Mouse (Mus musculus): ENCODE results near the gene Pla2r1. TPM values are rescaled to one million over a fixed set of nuclear protein-coding genes. Genes with fewer than 3 reads are reported as not detected.

Gene Pla2r1
- polyA plus RNA-seq, 1 experiment from 2014 or later, result 0.05 TPM

DNA sequence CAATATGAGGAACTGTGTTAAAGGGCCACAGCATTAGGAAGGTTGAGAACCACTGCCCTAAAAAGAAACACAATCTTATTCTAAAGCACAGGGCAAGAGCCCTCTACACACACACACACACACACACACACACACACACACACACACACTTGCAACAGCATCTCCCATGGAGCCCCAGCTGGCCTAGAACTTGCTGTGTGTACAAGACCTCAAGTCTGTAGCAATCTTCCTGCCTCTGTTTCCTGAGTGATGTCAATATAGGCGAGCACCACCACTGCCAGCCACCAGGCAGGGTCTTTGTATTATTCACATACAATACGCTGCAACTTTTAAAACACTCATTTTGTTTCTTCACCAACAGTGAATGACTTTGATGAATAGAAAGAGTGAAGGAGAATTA, 145.7 kb downstream of the Pla2r1 start:
- ATAC-seq, result no peak
- DNase-seq (ENCODE audit: low read depth, low spot score), result no peak
- CTCF ChIA-PET, result no interaction called here
- TF ChIP-seq CTCF (IDR thresholded peaks at IDR 0.05), result no peak
- in situ Hi-C loops (cut with MboI; ENCODE audit: low pct_unique_long_range_greater_than_20kb), result no loop called here
- H3K27me3 ChIP-seq, result no peaks in the 10 kb centered on the region
- POLR2A ChIA-PET, result no interaction called here

DNA sequence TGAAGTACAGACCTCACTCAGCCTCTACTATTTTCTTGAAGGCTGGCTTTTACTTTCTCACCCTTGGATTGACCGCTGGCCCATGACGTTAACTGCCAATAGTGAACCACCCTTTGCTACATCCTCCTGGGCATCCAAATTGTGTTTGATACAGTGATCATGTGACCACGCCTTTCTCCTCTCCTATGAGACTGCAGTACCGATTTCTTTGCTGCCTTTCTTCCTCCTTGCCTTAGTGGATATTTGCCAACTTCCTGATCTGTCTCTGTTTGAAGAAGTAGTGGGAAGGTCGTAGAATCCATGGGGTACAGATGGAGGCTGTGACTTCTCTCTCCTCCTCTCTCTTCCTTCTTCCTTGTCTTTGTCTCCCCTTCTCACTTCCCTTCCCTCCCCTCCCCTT, 147.7 kb downstream of the Pla2r1 start:
- ChIA-PET CTCF (no interaction called here), POLR2A (no interaction called here)
- in situ Hi-C loops (cut with MboI; ENCODE audit: low pct_unique_long_range_greater_than_20kb), result no loop called here
- no peak for TF ChIP-seq CTCF (IDR thresholded peaks at IDR 0.05)
- ATAC-seq (no peak), DNase-seq (ENCODE audit: low read depth, low spot score) (no peak)
- no peaks in the 10 kb centered on the region for H3K27me3 ChIP-seq

- no peak for TF ChIP-seq CTCF (IDR thresholded peaks at IDR 0.05)
- no peak for ATAC-seq
- CTCF ChIA-PET, result no interaction called here
- no peaks in the 10 kb centered on the region for H3K27me3 ChIP-seq
- POLR2A ChIA-PET, result no interaction called here
- in situ Hi-C loops (cut with MboI; ENCODE audit: low pct_unique_long_range_greater_than_20kb), result no loop called here
- DNase-seq (ENCODE audit: low read depth, low spot score), result no peak
Measured at GRCm38 (mm10) chr2:60404763-60405162, 148.3 kb downstream of the Pla2r1 start.

GRCm38 (mm10) chr2:60401694-60402093, 151.4 kb downstream of the Pla2r1 start:
- in situ Hi-C loops (cut with MboI; ENCODE audit: low pct_unique_long_range_greater_than_20kb), result no loop called here
- DNase-seq (ENCODE audit: low read depth, low spot score), result no peak
- no peak for ATAC-seq
- ChIA-PET POLR2A (no interaction called here), CTCF (no interaction called here)
- H3K27me3 ChIP-seq, result no peaks in the 10 kb centered on the region
- TF ChIP-seq CTCF (IDR thresholded peaks at IDR 0.05), result no peak

DNA sequence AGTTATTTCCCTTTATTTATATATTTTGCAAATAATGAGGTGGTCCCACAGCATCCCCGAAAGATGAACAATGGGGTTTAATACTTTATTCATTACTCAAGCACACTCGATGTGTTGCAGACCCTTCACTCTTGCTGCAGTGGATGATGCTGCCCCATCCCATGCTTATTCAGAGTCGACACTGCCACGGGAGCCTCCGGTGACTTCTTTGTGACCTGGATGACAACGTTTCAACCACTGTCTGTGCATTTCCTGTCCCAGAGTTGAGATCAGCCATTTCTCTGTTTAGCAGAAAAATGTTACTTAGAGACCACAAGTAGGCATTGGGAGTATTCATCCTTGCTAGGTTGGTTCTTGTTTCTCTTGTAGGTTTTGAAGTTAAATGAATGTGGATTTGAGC, 159.3 kb downstream of the Pla2r1 start:
- ChIA-PET CTCF (no interaction called here), POLR2A (no interaction called here)
- DNase-seq (ENCODE audit: low read depth, low spot score), result no peak
- ATAC-seq, result no peak
- no peaks in the 10 kb centered on the region for H3K27me3 ChIP-seq
- in situ Hi-C loops (cut with MboI; ENCODE audit: low pct_unique_long_range_greater_than_20kb), result no loop called here
- TF ChIP-seq CTCF (IDR thresholded peaks at IDR 0.05), result no peak

DNA sequence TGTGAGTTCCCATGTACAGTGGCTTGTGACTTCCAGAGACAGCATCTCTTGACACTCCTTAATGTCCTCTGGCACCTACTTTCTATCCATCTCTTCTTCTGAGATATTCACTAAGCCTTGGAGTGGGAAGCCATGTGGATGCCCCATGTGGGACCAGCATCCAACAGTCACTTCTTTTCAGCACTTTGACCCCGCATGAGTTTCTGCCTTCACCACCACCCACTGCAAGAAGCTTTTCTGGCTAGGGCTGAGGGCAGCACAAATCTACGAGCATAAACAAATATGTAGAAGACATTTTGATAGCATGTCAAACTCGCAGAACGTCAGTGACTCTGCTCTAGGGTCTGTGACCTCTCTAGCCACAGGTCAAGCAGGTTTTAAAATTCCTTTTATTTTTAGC, 160.8 kb downstream of the Pla2r1 start:
- in situ Hi-C loops (cut with MboI; ENCODE audit: low pct_unique_long_range_greater_than_20kb), result no loop called here
- no peak for TF ChIP-seq CTCF (IDR thresholded peaks at IDR 0.05)
- CTCF ChIA-PET, result no interaction called here
- POLR2A ChIA-PET, result interaction anchor here (0.7 kb wide), 1 partner anchor 743 kb away, joined by 4 read pairs; no protein-coding TSS in a partner anchor
- no peaks in the 10 kb centered on the region for H3K27me3 ChIP-seq
- ATAC-seq (no peak), DNase-seq (ENCODE audit: low read depth, low spot score) (no peak)

GRCm38 (mm10) chr2:60387363-60387762, 165.7 kb downstream of the Pla2r1 start:
- POLR2A ChIA-PET, result no interaction called here
- ATAC-seq, result no peak
- CTCF ChIA-PET, result interaction anchor here (1.4 kb wide), 1 partner anchor 10 kb away, joined by 5 read pairs; no protein-coding TSS in a partner anchor
- H3K27me3 ChIP-seq, result no peaks in the 10 kb centered on the region
- no peak for DNase-seq (ENCODE audit: low read depth, low spot score)
- in situ Hi-C loops (cut with MboI; ENCODE audit: low pct_unique_long_range_greater_than_20kb), result no loop called here
- TF ChIP-seq CTCF (IDR thresholded peaks at IDR 0.05), result no peak

DNA sequence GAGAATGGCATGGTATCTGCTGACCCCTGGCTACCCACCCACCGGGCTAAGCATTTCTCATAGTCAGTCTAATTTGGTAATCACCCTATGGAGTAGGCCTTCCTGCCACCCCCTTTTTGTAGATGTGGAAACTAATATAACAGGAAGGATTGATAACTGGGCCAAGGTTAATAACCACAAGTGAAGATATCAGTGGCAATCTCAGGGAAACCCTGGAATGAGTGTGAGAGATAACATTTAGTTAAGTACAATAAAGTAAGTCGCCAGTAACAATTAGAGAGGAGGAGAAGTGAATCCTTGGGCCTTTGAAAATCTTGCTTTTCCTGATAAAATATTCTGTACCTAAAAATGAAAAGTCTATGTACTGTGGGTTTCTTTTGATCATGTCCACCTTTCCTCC, 166.3 kb downstream of the Pla2r1 start:
- ATAC-seq, result no peak
- in situ Hi-C loops (cut with MboI; ENCODE audit: low pct_unique_long_range_greater_than_20kb), result no loop called here
- ChIA-PET POLR2A (no interaction called here), CTCF (no interaction called here)
- no peak for DNase-seq (ENCODE audit: low read depth, low spot score)
- no peak for TF ChIP-seq CTCF (IDR thresholded peaks at IDR 0.05)
- H3K27me3 ChIP-seq, result no peaks in the 10 kb centered on the region

DNA sequence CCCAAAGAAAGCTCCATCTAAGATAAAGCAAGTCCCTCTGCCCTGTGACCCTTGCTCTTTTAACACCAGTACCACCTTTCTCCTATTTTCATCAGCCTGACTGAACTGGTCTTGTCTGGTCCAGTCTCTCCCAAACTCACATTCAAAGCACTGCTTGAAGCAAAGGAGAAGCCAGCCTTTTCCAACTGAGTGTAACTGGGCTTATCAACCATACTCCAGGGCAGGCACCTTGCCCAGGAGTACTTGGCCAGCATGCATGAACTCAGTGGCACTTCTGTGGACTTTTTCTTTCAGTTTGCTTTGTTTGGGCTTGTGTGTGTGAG, 168.4 kb downstream of the Pla2r1 start:
- CTCF ChIA-PET, result interaction anchor here (1.3 to 1.5 kb wide), 2 partner anchors 14 to 34 kb away, joined by 4 read pairs; no protein-coding TSS in a partner anchor
- ATAC-seq, result no peak

DNA sequence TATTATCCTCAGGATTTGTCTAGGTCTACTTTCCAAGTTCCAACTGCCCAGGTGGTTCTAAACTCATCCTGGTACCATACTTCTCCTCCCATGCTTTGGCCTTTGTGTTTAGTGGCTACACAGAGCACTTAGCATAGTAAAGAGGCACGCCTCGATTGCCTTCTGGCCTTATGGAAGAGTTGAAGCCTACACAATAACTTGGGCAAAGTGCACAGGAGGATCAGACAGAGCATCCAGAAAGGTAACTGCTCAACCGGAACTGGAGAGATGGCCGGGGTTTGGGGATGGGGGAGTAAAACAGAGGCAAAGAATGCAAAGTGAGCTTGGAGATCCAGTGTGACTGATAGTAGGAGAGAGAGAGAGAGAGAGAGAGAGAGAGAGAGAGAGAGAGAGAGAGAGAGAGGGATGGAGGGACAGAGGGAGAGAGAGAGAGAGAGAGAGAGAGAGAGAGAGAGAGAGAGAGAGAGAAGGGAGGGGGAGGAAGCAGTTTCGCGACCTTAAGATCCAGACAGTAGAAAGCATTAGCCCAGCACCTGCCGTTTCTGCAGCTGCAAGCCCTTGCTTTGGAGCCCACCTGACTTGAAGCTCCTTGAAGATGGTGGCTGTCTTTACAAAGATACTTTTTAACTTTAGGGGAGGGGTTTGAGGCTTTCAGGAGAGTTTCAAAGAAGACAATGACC, 168.9 kb downstream of the Pla2r1 start:
- ChIA-PET CTCF (interaction anchor here (1.3 to 1.5 kb wide), 2 partner anchors 14 to 34 kb away, joined by 4 read pairs; no protein-coding TSS in a partner anchor), POLR2A (interaction anchor here (0.7 kb wide), 1 partner anchor 319 kb away, joined by 3 read pairs; no protein-coding TSS in a partner anchor)
- ATAC-seq, result no peak
- in situ Hi-C loops (cut with MboI; ENCODE audit: low pct_unique_long_range_greater_than_20kb), result no loop called here
- no peak for DNase-seq (ENCODE audit: low read depth, low spot score)
- H3K27me3 ChIP-seq, result no peaks in the 10 kb centered on the region
- no peak for TF ChIP-seq CTCF (IDR thresholded peaks at IDR 0.05)

More for the DNA sequence above, 168.4 kb downstream of the Pla2r1 start:
- no peak for TF ChIP-seq CTCF (IDR thresholded peaks at IDR 0.05)
- in situ Hi-C loops (cut with MboI; ENCODE audit: low pct_unique_long_range_greater_than_20kb), result no loop called here
- H3K27me3 ChIP-seq, result no peaks in the 10 kb centered on the region
- POLR2A ChIA-PET, result interaction anchor here (0.7 kb wide), 1 partner anchor 319 kb away, joined by 3 read pairs; no protein-coding TSS in a partner anchor
- DNase-seq (ENCODE audit: low read depth, low spot score), result no peak

GRCm38 (mm10) chr2:60382858-60383669, 170.0 kb downstream of the Pla2r1 start, which contains the start of gene Ly75:
Gene Ly75, minus strand, starts transcription at chr2:60383303.
- no peaks in the 10 kb centered on the region for H3K27me3 ChIP-seq
- ATAC-seq (peak; percentile 99), DNase-seq (ENCODE audit: low read depth, low spot score) (peak; percentile 22)
- in situ Hi-C loops (cut with MboI; ENCODE audit: low pct_unique_long_range_greater_than_20kb), result no loop called here
- no peak for TF ChIP-seq CTCF (IDR thresholded peaks at IDR 0.05)
- CTCF ChIA-PET, result interaction anchor here (0.7 to 2.0 kb wide), 3 partner anchors 10 to 35 kb away, joined by 3 to 8 read pairs (median 4); no protein-coding TSS in a partner anchor
- POLR2A ChIA-PET, result no interaction called here
